Mouse (Mus musculus) lung, postnatal 0 days (tissue): ENCODE measurements around the gene Uprt. TPM values are rescaled to one million over a fixed set of nuclear protein-coding genes. Genes with fewer than 3 reads are reported as not detected.
A peak's percentile ranks its signal among the peaks of the same experiment; 100 is the strongest.

Source experiments
- ATAC-seq: fragments of 200-750 bp; cut with Nextera tagmentation; 2 replicates; pipeline ENCODE4 v1.8.0; 2017; ENCODE audit warnings: moderate library complexity
- DNase-seq: peaks from one replicate; pipeline ENCODE4 v3.0.0-alpha.2; 2016; ENCODE audit warnings: low spot score
- H3K27ac ChIP-seq: fragments of 300-500 bp; sonication (generic); 2 replicates; pipeline ENCODE4 v1.5.1; 2014; ENCODE audit warnings: antibody characterized with exemption, mild to moderate bottlenecking, low read length, mixed read lengths
- H3K27me3 ChIP-seq: fragments of 300-500 bp; sonication (generic); replicated peaks from 2 replicates; pipeline ENCODE4 v1.6.1; 2014; ENCODE audit warnings: low read length, mixed read lengths; ENCODE audit not compliant: insufficient read depth
- H3K36me3 ChIP-seq: fragments of 300-500 bp; sonication (generic); 2 replicates; pipeline ENCODE4 v1.6.1; 2014; ENCODE audit warnings: low read length, mixed read lengths; ENCODE audit not compliant: insufficient read depth
- H3K4me1 ChIP-seq: fragments of 300-500 bp; sonication (generic); 2 replicates; pipeline ENCODE4 v1.6.1; 2014; ENCODE audit warnings: antibody characterized with exemption, low read depth, low read length, mixed read lengths; ENCODE audit not compliant: insufficient read depth
- H3K4me2 ChIP-seq: fragments of 300-500 bp; sonication (generic); replicated peaks from 2 replicates; pipeline ENCODE4 v1.6.1; 2014; ENCODE audit warnings: low read depth, mild to moderate bottlenecking, low read length, moderate library complexity, mixed read lengths
- H3K4me3 ChIP-seq: fragments of 300-500 bp; sonication (generic); 2 replicates; pipeline ENCODE4 v1.5.1; 2014; ENCODE audit warnings: low read depth, low read length
- H3K9ac ChIP-seq: fragments of 300-500 bp; sonication (generic); replicated peaks from 2 replicates; pipeline ENCODE4 v1.6.1; 2014; ENCODE audit warnings: low read depth, mild to moderate bottlenecking
- H3K9me3 ChIP-seq: fragments of 300-500 bp; sonication (generic); 2 replicates; pipeline ENCODE4 v1.6.1; 2016; ENCODE audit warnings: low read length, mixed read lengths
- CTCF ChIP-seq: IDR thresholded peaks from 2 replicates; pipeline ENCODE4 v1.5.1; 2016; ENCODE audit warnings: antibody characterized with exemption, mild to moderate bottlenecking
- EP300 ChIP-seq: IDR thresholded peaks from 2 replicates; pipeline ENCODE4 v1.6.1; 2016; ENCODE audit warnings: antibody characterized with exemption, mild to moderate bottlenecking, control low read depth
- WGBS: fragments of 180-500 bp; shearing (Covaris S2); extraction: QIAGEN DNeasy Blood & Tissue Kit; methylation state at CpG from one replicate; pipeline ENCODE4 v1.1.7; 2014; 5-methylcytosine and 5-hydroxymethylcytosine counted together
- polyA plus RNA-seq: library from polyadenylated mRNA; unstranded; fragments of >200 nt; fragmentation: Nextera tagmentation; extraction: Ambion mirVana; gene quantifications from 2 replicates; pipeline ENCODE4 v1.2.1, GENCODE M21; 2015

Gene Uprt
- 0.53 and 0.80 TPM in 2 replicates for polyA plus RNA-seq

GRCm38 (mm10) chrX:104482572-104483443, at the start of gene Uprt:
Gene Uprt, plus strand, starts transcription at chrX:104482818.
- 10% methylated on average over 33 of the region's 34 CpGs for WGBS
- ATAC-seq (peak; percentile 98), DNase-seq (peak; percentile 84)
- Histone ChIP-seq H3K27ac (peak within 1 kb of the TSS; percentile 68), H3K9me3 (no peaks in the 10 kb centered on the region), H3K9ac (peak within 1 kb of the TSS; percentile 54), H3K36me3 (no peaks in the 10 kb centered on the region), H3K4me3 (peak within 1 kb of the TSS; percentile 51), H3K4me1 (no peaks in the 10 kb centered on the region), H3K27me3 (no peaks in the 10 kb centered on the region), H3K4me2 (peak within 1 kb of the TSS; percentile 51)
- TF ChIP-seq EP300, result no peak
- no peak for TF ChIP-seq CTCF

- DNase-seq, result no peak
Measured at GRCm38 (mm10) chrX:104433456-104433855, 49.2 kb upstream of the Uprt start.

GRCm38 (mm10) chrX:104452433-104452832, 30.2 kb upstream of the Uprt start:
- 60% methylated on average over 1 of the region's 1 CpGs for WGBS
- H3K4me1 ChIP-seq, result no peaks in the 10 kb centered on the region
- H3K9ac ChIP-seq, result no peak overlapping the region
- no peak for DNase-seq
- no peak overlapping the region for H3K4me2 ChIP-seq
- no peak for ATAC-seq
- H3K9me3 ChIP-seq, result no peaks in the 10 kb centered on the region
- TF ChIP-seq EP300, result no peak
- TF ChIP-seq CTCF, result no peak
- H3K27me3 ChIP-seq, result no peaks in the 10 kb centered on the region
- H3K4me3 ChIP-seq, result no peak overlapping the region
- no peak overlapping the region for H3K27ac ChIP-seq
- H3K36me3 ChIP-seq, result no peaks in the 10 kb centered on the region

More at GRCm38 (mm10) chrX:104433456-104433855, 49.2 kb upstream of the Uprt start:
- TF ChIP-seq EP300, result no peak
- no peak for TF ChIP-seq CTCF
- H3K27ac ChIP-seq, result no peak overlapping the region
- no peak overlapping the region for H3K4me2 ChIP-seq
- no peaks in the 10 kb centered on the region for H3K4me1 ChIP-seq
- no peak overlapping the region for H3K4me3 ChIP-seq
- H3K27me3 ChIP-seq, result no peaks in the 10 kb centered on the region
- ATAC-seq, result no peak
- no peak overlapping the region for H3K9ac ChIP-seq
- WGBS, result 33% methylated on average over 1 of the region's 1 CpGs
- H3K36me3 ChIP-seq, result no peaks in the 10 kb centered on the region
- H3K9me3 ChIP-seq, result no peaks in the 10 kb centered on the region

- H3K4me2 ChIP-seq, result no peak overlapping the region
- ATAC-seq (peak; percentile 64), DNase-seq (peak; percentile 69)
- 26% methylated on average over 2 of the region's 2 CpGs for WGBS
- no peak overlapping the region for H3K27ac ChIP-seq
- no peaks in the 10 kb centered on the region for H3K9me3 ChIP-seq
- TF ChIP-seq EP300 (no peak), CTCF (no peak)
- H3K4me1 ChIP-seq, result no peaks in the 10 kb centered on the region
- H3K27me3 ChIP-seq, result no peaks in the 10 kb centered on the region
- H3K9ac ChIP-seq, result no peak overlapping the region
- no peak overlapping the region for H3K4me3 ChIP-seq
- H3K36me3 ChIP-seq, result no peaks in the 10 kb centered on the region
Measured at GRCm38 (mm10) chrX:104461755-104462154, 20.9 kb upstream of the Uprt start.

GRCm38 (mm10) chrX:104464376-104464775, 18.2 kb upstream of the Uprt start:
- peak; percentile 38; the same call in 1 of the 2 replicates for ATAC-seq
- H3K27me3 ChIP-seq, result no peaks in the 10 kb centered on the region
- no peaks in the 10 kb centered on the region for H3K36me3 ChIP-seq
- no peak overlapping the region for H3K9ac ChIP-seq
- DNase-seq, result peak; percentile 20
- no peaks in the 10 kb centered on the region for H3K4me1 ChIP-seq
- no peak overlapping the region for H3K27ac ChIP-seq
- WGBS, result 42% methylated on average over 6 of the region's 6 CpGs
- H3K9me3 ChIP-seq, result no peaks in the 10 kb centered on the region
- H3K4me3 ChIP-seq, result no peak overlapping the region
- TF ChIP-seq CTCF (no peak), EP300 (no peak)
- H3K4me2 ChIP-seq, result no peak overlapping the region

- TF ChIP-seq EP300 (no peak), CTCF (no peak)
- Histone ChIP-seq H3K4me2 (no peak overlapping the region), H3K27me3 (no peaks in the 10 kb centered on the region), H3K4me3 (no peak overlapping the region), H3K4me1 (no peaks in the 10 kb centered on the region), H3K36me3 (no peaks in the 10 kb centered on the region), H3K9me3 (no peaks in the 10 kb centered on the region), H3K9ac (no peak overlapping the region), H3K27ac (no peak overlapping the region)
- 11% methylated on average over 2 of the region's 2 CpGs for WGBS
- no peak for DNase-seq
- ATAC-seq, result no peak
Measured at GRCm38 (mm10) chrX:104478041-104478440, 4.6 kb upstream of the Uprt start.
